Mouse (Mus musculus): ENCODE measurements around the gene Cdk12. TPM values are rescaled to one million over a fixed set of nuclear protein-coding genes. Genes with fewer than 3 reads are reported as not detected.

Cdk12 gene
- 20.0 TPM for polyA plus RNA-seq (2017; shearing (Covaris generic))

GRCm38 (mm10) chr11:98202641-98203350 lies at the start of gene Cdk12:
Gene Cdk12, plus strand, starts transcription at chr11:98203059.

GRCm38 (mm10) chr11:98192901-98193805 lies 9.7 kb upstream of the Cdk12 start, which contains the start of gene Med1:
Gene Med1, minus strand, starts transcription at chr11:98193293.

Other genes starting within 250 kb of the Cdk12 start
- gene Plxdc1, start 216.6 kb upstream of the Cdk12 start, polyA plus RNA-seq (2017; shearing (Covaris generic)), result 2.4 TPM
- 67.3 TPM for gene Arl5c, start 206.9 kb upstream of the Cdk12 start, polyA plus RNA-seq (2017; shearing (Covaris generic))
- gene Cacnb1, start 180.0 kb upstream of the Cdk12 start, polyA plus RNA-seq (2017; shearing (Covaris generic)), result 13.5 TPM
- gene Rpl19, start 176.3 kb upstream of the Cdk12 start, polyA plus RNA-seq (2017; shearing (Covaris generic)), result 1,729 TPM
- gene Stac2, start 149.6 kb upstream of the Cdk12 start, polyA plus RNA-seq (2017; shearing (Covaris generic)), result not detected
- gene Fbxl20, start 52.7 kb upstream of the Cdk12 start, polyA plus RNA-seq (2017; shearing (Covaris generic)), result 41.4 TPM
- gene Med1, start 9.8 kb upstream of the Cdk12 start, polyA plus RNA-seq (2017; shearing (Covaris generic)), result 63.3 TPM
- not detected for gene Neurod2, start 126.6 kb downstream of the Cdk12 start, polyA plus RNA-seq (2017; shearing (Covaris generic))
- gene Ppp1r1b, start 145.3 kb downstream of the Cdk12 start, polyA plus RNA-seq (2017; shearing (Covaris generic)), result not detected
- 44.2 TPM for gene Stard3, start 155.3 kb downstream of the Cdk12 start, polyA plus RNA-seq (2017; shearing (Covaris generic))
- gene Tcap, start 180.8 kb downstream of the Cdk12 start, polyA plus RNA-seq (2017; shearing (Covaris generic)), result not detected
- gene Pnmt, start 183.4 kb downstream of the Cdk12 start, polyA plus RNA-seq (2017; shearing (Covaris generic)), result not detected
- 10.3 TPM for gene Pgap3, start 197.4 kb downstream of the Cdk12 start, polyA plus RNA-seq (2017; shearing (Covaris generic))
- gene Erbb2, start 209.4 kb downstream of the Cdk12 start, polyA plus RNA-seq (2017; shearing (Covaris generic)), result 0.07 TPM
- gene Mien1, start 235.9 kb downstream of the Cdk12 start, polyA plus RNA-seq (2017; shearing (Covaris generic)), result 128 TPM
- gene Grb7, start 243.3 kb downstream of the Cdk12 start, polyA plus RNA-seq (2017; shearing (Covaris generic)), result 93.1 TPM

All from effector memory CD4-positive, alpha-beta T cell, adult 5 months (primary cell).